Mouse (Mus musculus): ENCODE data around the gene Slc9a3r1. TPM values are rescaled to one million over a fixed set of nuclear protein-coding genes. Genes with fewer than 3 reads are reported as not detected.

Gene Slc9a3r1
- polyA plus RNA-seq, 1 experiment from 2014 or later = 74.6 TPM

GRCm38 (mm10) chr11:115225301-115225700 is 62.2 kb downstream of the Slc9a3r1 start:
- no peaks in the 10 kb centered on the region for H3K36me3 ChIP-seq
- H3K27me3 ChIP-seq (ENCODE audit: insufficient read depth, poor library complexity, severe bottlenecking) = peaks cover 13% of the 10 kb centered on the region
- H3K9me3 ChIP-seq = no peaks in the 10 kb centered on the region

GRCm38 (mm10) chr11:115226811-115227491 is 63.8 kb downstream of the Slc9a3r1 start:
- Histone ChIP-seq H3K9me3 (no peaks in the 10 kb centered on the region), H3K4me1 (peaks cover 96% of the 10 kb centered on the region), H3K27me3 (ENCODE audit: insufficient read depth, poor library complexity, severe bottlenecking) (peaks cover 21% of the 10 kb centered on the region), H3K4me3 (0 out of 2 replicates have a peak overlapping the region, but pooled peaks have one; percentile 1), H3K27ac (peak overlapping the region; percentile 71), H3K36me3 (no peaks in the 10 kb centered on the region)
- no peak for DNase-seq (ENCODE audit: low spot score)
- WGBS = 21% methylated on average over 14 of the region's 14 CpGs

More at GRCm38 (mm10) chr11:115225301-115225700, 62.2 kb downstream of the Slc9a3r1 start:
- H3K27ac ChIP-seq = peak overlapping the region; percentile 82; the same call in 1 of the 2 replicates
- H3K4me3 ChIP-seq = no peak overlapping the region
- peaks cover 91% of the 10 kb centered on the region for H3K4me1 ChIP-seq
- 81% methylated on average over 6 of the region's 6 CpGs for WGBS
- no peak for DNase-seq (ENCODE audit: low spot score)

GRCm38 (mm10) chr11:115227640-115228039 is 64.5 kb downstream of the Slc9a3r1 start:
- Histone ChIP-seq H3K27ac (peak overlapping the region; percentile 71), H3K9me3 (no peaks in the 10 kb centered on the region), H3K4me3 (no peak overlapping the region), H3K4me1 (peaks cover 93% of the 10 kb centered on the region), H3K27me3 (ENCODE audit: insufficient read depth, poor library complexity, severe bottlenecking) (peaks cover 28% of the 10 kb centered on the region), H3K36me3 (no peaks in the 10 kb centered on the region)
- WGBS = 10% methylated on average over 12 of the region's 12 CpGs
- DNase-seq (ENCODE audit: low spot score) = no peak

- WGBS = 35% methylated on average over 7 of the region's 7 CpGs
- peaks cover 33% of the 10 kb centered on the region for H3K27me3 ChIP-seq (ENCODE audit: insufficient read depth, poor library complexity, severe bottlenecking)
- peaks cover 93% of the 10 kb centered on the region for H3K4me1 ChIP-seq
- H3K9me3 ChIP-seq = no peaks in the 10 kb centered on the region
- H3K4me3 ChIP-seq = no peak overlapping the region
- no peak for DNase-seq (ENCODE audit: low spot score)
- H3K27ac ChIP-seq = peak overlapping the region; percentile 71; the same call in 1 of the 2 replicates
- no peaks in the 10 kb centered on the region for H3K36me3 ChIP-seq
Observed at GRCm38 (mm10) chr11:115228430-115228829, 65.3 kb downstream of the Slc9a3r1 start.

GRCm38 (mm10) chr11:115229021-115229930 is 66.1 kb downstream of the Slc9a3r1 start:
- H3K4me3 ChIP-seq = no peak overlapping the region
- H3K9me3 ChIP-seq = no peaks in the 10 kb centered on the region
- no peak for DNase-seq (ENCODE audit: low spot score)
- H3K27ac ChIP-seq = peak overlapping the region; percentile 71; the same call in 1 of the 2 replicates
- 39% methylated on average over 15 of the region's 15 CpGs for WGBS
- peaks cover 38% of the 10 kb centered on the region for H3K27me3 ChIP-seq (ENCODE audit: insufficient read depth, poor library complexity, severe bottlenecking)
- peaks cover 93% of the 10 kb centered on the region for H3K4me1 ChIP-seq
- H3K36me3 ChIP-seq = 0 out of 2 replicates have a peak, but pooled peaks cover 4% of the 10 kb centered on the region

Other genes starting within 250 kb of the Slc9a3r1 start
- 0.48 and 1.0 TPM in 2 replicates for gene Cd300lb, start 229.0 kb upstream of the Slc9a3r1 start, polyA plus RNA-seq (2016; fragmentation: Nextera tagmentation; extraction: Ambion mirVana)
- not detected in 2 replicates for gene Cd300c, start 194.2 kb upstream of the Slc9a3r1 start, polyA plus RNA-seq (2016; fragmentation: Nextera tagmentation; extraction: Ambion mirVana)
- gene Cd300ld, start 173.4 kb upstream of the Slc9a3r1 start, polyA plus RNA-seq (2016; fragmentation: Nextera tagmentation; extraction: Ambion mirVana) = not detected in 2 replicates
- 0.35 TPM in 1 of 2 replicates, not detected in the other for gene Cd300c2, start 161.5 kb upstream of the Slc9a3r1 start, polyA plus RNA-seq (2016; fragmentation: Nextera tagmentation; extraction: Ambion mirVana)
- gene Cd300ld2, start 147.1 kb upstream of the Slc9a3r1 start, polyA plus RNA-seq (2016; fragmentation: Nextera tagmentation; extraction: Ambion mirVana) = not detected in 2 replicates
- not detected in 2 replicates for gene Cd300ld4, start 136.3 kb upstream of the Slc9a3r1 start, polyA plus RNA-seq (2016; fragmentation: Nextera tagmentation; extraction: Ambion mirVana)
- not detected in 2 replicates for gene Cd300ld5, start 125.6 kb upstream of the Slc9a3r1 start, polyA plus RNA-seq (2016; fragmentation: Nextera tagmentation; extraction: Ambion mirVana)
- gene Cd300ld3, start 114.9 kb upstream of the Slc9a3r1 start, polyA plus RNA-seq (2016; fragmentation: Nextera tagmentation; extraction: Ambion mirVana) = not detected in 2 replicates
- 0.09 and 0.26 TPM in 2 replicates for gene Cd300e, start 101.2 kb upstream of the Slc9a3r1 start, polyA plus RNA-seq (2016; fragmentation: Nextera tagmentation; extraction: Ambion mirVana)
- gene Rab37, start 71.9 kb upstream of the Slc9a3r1 start, polyA plus RNA-seq (2016; fragmentation: Nextera tagmentation; extraction: Ambion mirVana) = 2.2 and 2.6 TPM in 2 replicates
- gene Cd300lf, start 29.3 kb upstream of the Slc9a3r1 start, polyA plus RNA-seq (2016; fragmentation: Nextera tagmentation; extraction: Ambion mirVana) = 0.08 and 0.27 TPM in 2 replicates
- gene Tmem104, start 24.1 kb downstream of the Slc9a3r1 start, polyA plus RNA-seq (2016; fragmentation: Nextera tagmentation; extraction: Ambion mirVana) = 9.6 TPM in 2 replicates
- gene Nat9, start 24.5 kb downstream of the Slc9a3r1 start, polyA plus RNA-seq (2016; fragmentation: Nextera tagmentation; extraction: Ambion mirVana) = 15.8 and 17.0 TPM in 2 replicates
- gene Grin2c, start 103.9 kb downstream of the Slc9a3r1 start, polyA plus RNA-seq (2016; fragmentation: Nextera tagmentation; extraction: Ambion mirVana) = 0.23 and 0.65 TPM in 2 replicates
- gene Fdxr, start 113.7 kb downstream of the Slc9a3r1 start, polyA plus RNA-seq (2016; fragmentation: Nextera tagmentation; extraction: Ambion mirVana) = 14.3 and 16.5 TPM in 2 replicates
- 0.64 and 1.3 TPM in 2 replicates for gene Fads6, start 134.3 kb downstream of the Slc9a3r1 start, polyA plus RNA-seq (2016; fragmentation: Nextera tagmentation; extraction: Ambion mirVana)
- not detected in 2 replicates for gene Otop2, start 143.8 kb downstream of the Slc9a3r1 start, polyA plus RNA-seq (2016; fragmentation: Nextera tagmentation; extraction: Ambion mirVana)
- gene Ush1g, start 158.7 kb downstream of the Slc9a3r1 start, polyA plus RNA-seq (2016; fragmentation: Nextera tagmentation; extraction: Ambion mirVana) = 0.26 and 0.34 TPM in 2 replicates
- 0.05 TPM in 1 of 2 replicates, not detected in the other for gene Otop3, start 171.4 kb downstream of the Slc9a3r1 start, polyA plus RNA-seq (2016; fragmentation: Nextera tagmentation; extraction: Ambion mirVana)
- 5.5 and 8.6 TPM in 2 replicates for gene Hid1, start 204.4 kb downstream of the Slc9a3r1 start, polyA plus RNA-seq (2016; fragmentation: Nextera tagmentation; extraction: Ambion mirVana)
- gene Cdr2l, start 218.6 kb downstream of the Slc9a3r1 start, polyA plus RNA-seq (2016; fragmentation: Nextera tagmentation; extraction: Ambion mirVana) = 8.2 and 11.3 TPM in 2 replicates
- gene Mrpl58, start 240.4 kb downstream of the Slc9a3r1 start, polyA plus RNA-seq (2016; fragmentation: Nextera tagmentation; extraction: Ambion mirVana) = 184 and 202 TPM in 2 replicates

Data from heart, embryonic 10.5 days (tissue).